ENCODE assay signal across 28 mouse cellular contexts in the genomic region with DNA sequence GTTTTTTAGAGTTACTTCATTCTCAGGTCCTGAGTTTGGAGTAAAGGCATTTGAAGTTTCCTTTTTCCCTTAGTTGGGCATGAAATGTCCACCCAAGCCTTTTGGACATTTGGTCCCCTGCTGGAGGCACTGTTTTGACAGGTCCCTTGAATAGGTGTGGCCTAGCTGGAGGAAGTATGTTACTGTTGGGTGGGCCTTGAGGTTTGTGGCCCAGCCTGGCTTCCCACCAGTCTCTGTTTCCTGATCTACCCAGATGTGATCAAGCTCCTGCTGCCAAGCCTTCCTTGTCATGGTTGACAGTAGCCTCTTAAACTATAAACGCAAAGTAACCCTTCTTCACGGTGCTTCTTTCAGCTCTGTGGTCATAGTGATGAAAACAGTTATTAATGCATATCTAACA. TPM values are rescaled to one million over a fixed set of nuclear protein-coding genes. Genes with fewer than 3 reads are reported as not detected.
DNase-seq lines count a peak whose midpoint lies in the region; ATAC-seq and TF ChIP-seq lines count a peak whose summit lies in the region.
"Had no signal": no experiment of that assay in that cellular context is flagged by ENCODE, and none has a peak within 500 bp of the region (broad histone marks: within the 10 kb centered on the region; RNA-seq: fewer than 3 reads in every experiment).

No protein-coding gene starts in this region.

- no peak for TF ChIP-seq POLR2A in spleen, adult 2 months (IDR thresholded peaks at IDR 0.05; ENCODE audit: low read depth, low read length)
- TF ChIP-seq POLR2A in bone marrow, adult 2 months (IDR thresholded peaks at IDR 0.05; ENCODE audit: borderline replicate concordance, control insufficient read depth, low read depth, low read length): no peak

- 22% methylated on average over 2 of the region's 2 CpGs for WGBS in spleen, adult 2 months
- 42% methylated on average over 2 of the region's 2 CpGs for WGBS in bone marrow, adult 2 months

- no peak overlapping the region for H3K4me3 ChIP-seq in spleen, adult 2 months (ENCODE audit: extremely low read depth, insufficient read depth, insufficient read length)
- no peak overlapping the region for H3K4me3 ChIP-seq in bone marrow, adult 2 months (replicated peaks; ENCODE audit: control insufficient read depth, low read depth, low read length)
- H3K4me3 ChIP-seq: embryonic facial prominence, embryonic 10.5 days; embryonic facial prominence, embryonic 13.5 days; erythroblast, embryonic 14.5 days; forebrain, embryonic 12.5 days; forebrain, embryonic 15.5 days; heart, embryonic 13.5 days had no signal

- H3K36me3 ChIP-seq in spleen, adult 2 months (ENCODE audit: control insufficient read depth, insufficient read depth, low read length): peaks cover 2% of the 10 kb centered on the region

- H3K27me3 ChIP-seq in spleen, adult 2 months (ENCODE audit: control insufficient read depth, insufficient read depth, low read length): no peaks in the 10 kb centered on the region
- H3K27me3 ChIP-seq: embryonic facial prominence, embryonic 13.5 days; forebrain, embryonic 12.5 days; forebrain, embryonic 15.5 days; heart, embryonic 13.5 days had no signal

- ATAC-seq in neutrophil, adult 5-6 weeks (ENCODE audit: extremely low read depth, insufficient number of reproducible peaks, low FRiP score, poor library complexity, severe bottlenecking): peak; percentile 47
- ATAC-seq: activated CD4-positive, CD25-positive, alpha-beta regulatory T cell, adult 4 months; CD4-positive, CD25-positive, alpha-beta regulatory T cell, adult 4 months; forebrain, embryonic 15.5 days; hindbrain, postnatal 0 days had no signal

- no peak for DNase-seq in spleen, adult 2 months (ENCODE audit: low read depth in 1 of 2, low spot score in 2 of 2)
- DNase-seq in spleen, postnatal 10 days (ENCODE audit: low spot score in 2 of 2): no peak
- peak; percentile 57 for DNase-seq in 416B (ENCODE audit: low read depth)
- no peak for DNase-seq in testis, postnatal 10 days (ENCODE audit: low spot score)
- DNase-seq in adrenal gland, postnatal 25 days: no peak
- DNase-seq: adrenal gland, adult 8-10 months; adrenal gland, postnatal 36 days; cerebellum, adult 11 months; cerebellum, adult 2 months; cerebellum, adult 9-11 months; cerebellum, postnatal 25 days; embryo, embryonic 11 days; gastrocnemius, postnatal 25 days; heart, adult 18-20 months; heart, postnatal 14 days; heart, postnatal 4 days had no signal

- H3K27ac ChIP-seq in spleen, adult 2 months (ENCODE audit: insufficient read depth, low read length): peak overlapping the region; percentile 46; the same call in 1 of the 2 replicates
- peak overlapping the region; percentile 11; the same call in 1 of the 2 replicates for H3K27ac ChIP-seq in bone marrow, adult 2 months (ENCODE audit: control insufficient read depth, insufficient read depth, low read depth, low read length, poor library complexity)
- H3K27ac ChIP-seq: embryonic facial prominence, embryonic 10.5 days; embryonic facial prominence, embryonic 13.5 days; forebrain, embryonic 12.5 days; forebrain, embryonic 15.5 days; heart, embryonic 13.5 days; hindbrain, embryonic 14.5 days; hindbrain, postnatal 0 days had no signal

- TF ChIP-seq CTCF in spleen, adult 2 months (IDR thresholded peaks at IDR 0.05; ENCODE audit: extremely low read depth, insufficient read depth, insufficient read length, insufficient replicate concordance): no peak
- TF ChIP-seq CTCF in bone marrow, adult 2 months (IDR thresholded peaks at IDR 0.05; ENCODE audit: control insufficient read depth, insufficient read depth, low read length): no peak

- H3K4me1 ChIP-seq in spleen, adult 2 months (ENCODE audit: control insufficient read depth, insufficient read depth, insufficient read length): peaks cover 10% of the 10 kb centered on the region
- H3K4me1 ChIP-seq in bone marrow, adult 2 months (ENCODE audit: control insufficient read depth, insufficient read depth, low read length): peaks cover 1% of the 10 kb centered on the region; the same call in 1 of the 2 replicates
- H3K4me1 ChIP-seq: embryonic facial prominence, embryonic 10.5 days had no signal

RNA-seq across cellular contexts. Expression of a gene that starts 40.3 kb away (rescaled TPM):
- polyA plus RNA-seq in spleen, adult 2 months (2012; rRNA removed): 5.2 and 6.9 TPM in 2 replicates
- polyA plus RNA-seq in bone marrow, adult 2 months (2011; ENCODE audit: insufficient read depth, insufficient read length, low replicate concordance, missing spikeins): 2.7 and 4.9 TPM in 2 replicates
- 9.5 and 11.2 TPM in 2 replicates for total RNA-seq in neutrophil, adult 5-6 weeks (2017)
- 25.4 and 27.3 TPM in 2 replicates for total RNA-seq in adrenal gland, postnatal 25 days (2021)
